Comparison of ENCODE assay signal across 14 mouse cellular contexts in genomic region chr9:42462585-42463219, GRCm38 (mm10). TPM values are rescaled to one million over a fixed set of nuclear protein-coding genes. Genes with fewer than 3 reads are reported as not detected.
DNase-seq lines count a peak whose midpoint lies in the region; ATAC-seq and TF ChIP-seq lines count a peak whose summit lies in the region.
"Had no signal": no experiment of that assay in that cellular context is flagged by ENCODE, and none has a peak within 500 bp of the region (broad histone marks: within the 10 kb centered on the region; RNA-seq: fewer than 3 reads in every experiment).

No protein-coding gene starts in this region.

- no peak overlapping the region for H3K4me3 ChIP-seq in forebrain, embryonic 12.5 days (replicated peaks)
- H3K4me3 ChIP-seq in forebrain, embryonic 16.5 days (replicated peaks; ENCODE audit: low read length) = no peak overlapping the region
- no peak overlapping the region for H3K4me3 ChIP-seq in kidney, embryonic 15.5 days (replicated peaks)
- no peak overlapping the region for H3K4me3 ChIP-seq in ES-Bruce4 (ENCODE audit: low read depth, low read length)
- peak overlapping the region; percentile 42 for H3K4me3 ChIP-seq in liver, embryonic 12.5 days
- H3K4me3 ChIP-seq: embryonic facial prominence, embryonic 12.5 days; limb, embryonic 13.5 days had no signal

- peaks cover 12% of the 10 kb centered on the region for H3K4me1 ChIP-seq in forebrain, embryonic 12.5 days
- peaks cover 15% of the 10 kb centered on the region for H3K4me1 ChIP-seq in forebrain, embryonic 16.5 days (replicated peaks; ENCODE audit: control insufficient read depth, insufficient read depth, low read length)
- peaks cover 57% of the 10 kb centered on the region for H3K4me1 ChIP-seq in kidney, embryonic 15.5 days
- peaks cover 11% of the 10 kb centered on the region for H3K4me1 ChIP-seq in ES-Bruce4 (ENCODE audit: control insufficient read depth, insufficient read depth, low read length)
- peaks cover 86% of the 10 kb centered on the region for H3K4me1 ChIP-seq in liver, embryonic 12.5 days

- H3K27ac ChIP-seq in forebrain, embryonic 12.5 days = 0 out of 2 replicates have a peak overlapping the region, but pooled peaks have one; percentile 42
- no peak overlapping the region for H3K27ac ChIP-seq in forebrain, embryonic 16.5 days (ENCODE audit: low read length)
- H3K27ac ChIP-seq in kidney, embryonic 15.5 days = peak overlapping the region; percentile 78
- H3K27ac ChIP-seq in ES-Bruce4 (ENCODE audit: insufficient read depth, low read length) = peak overlapping the region; percentile 84
- peak overlapping the region; percentile 93 for H3K27ac ChIP-seq in liver, embryonic 12.5 days
- H3K27ac ChIP-seq: embryonic facial prominence, embryonic 12.5 days had no signal

- no peaks in the 10 kb centered on the region for H3K36me3 ChIP-seq in forebrain, embryonic 12.5 days (replicated peaks)
- H3K36me3 ChIP-seq in forebrain, embryonic 16.5 days (ENCODE audit: control insufficient read depth, insufficient read depth) = no peaks in the 10 kb centered on the region
- no peaks in the 10 kb centered on the region for H3K36me3 ChIP-seq in kidney, embryonic 15.5 days
- H3K36me3 ChIP-seq in ES-Bruce4 (ENCODE audit: control insufficient read depth, insufficient read depth, low read length, poor library complexity, severe bottlenecking) = no peaks in the 10 kb centered on the region
- H3K36me3 ChIP-seq in liver, embryonic 12.5 days = peaks cover 18% of the 10 kb centered on the region
- H3K36me3 ChIP-seq: embryonic facial prominence, embryonic 12.5 days had no signal

- no peak for TF ChIP-seq EP300 in ES-Bruce4 (IDR thresholded peaks at IDR 0.05; ENCODE audit: insufficient read depth, low read depth, low read length)

- no peak for TF ChIP-seq CTCF in ES-Bruce4 (IDR thresholded peaks at IDR 0.05; ENCODE audit: low read depth, low read length)

- no peak for DNase-seq in kidney, postnatal 10 days
- DNase-seq in embryo, embryonic 10 days (ENCODE audit: low spot score) = no peak
- no peak for DNase-seq in layer of hippocampus, adult 8-10 months (ENCODE audit: low spot score in 2 of 2)
- DNase-seq: adrenal gland, adult 8-10 months; cerebellum, adult 18-20 months; heart, postnatal 14 days; thymus, postnatal 4 days had no signal

- WGBS in forebrain, embryonic 12.5 days = 90% methylated on average over 7 of the region's 7 CpGs
- 87% methylated on average over 7 of the region's 7 CpGs for WGBS in forebrain, embryonic 16.5 days
- WGBS in kidney, embryonic 15.5 days = 86% methylated on average over 7 of the region's 7 CpGs
- WGBS in liver, embryonic 12.5 days (ENCODE audit: insufficient replicate concordance) = 39% methylated on average over 7 of the region's 7 CpGs

- no peaks in the 10 kb centered on the region for H3K27me3 ChIP-seq in forebrain, embryonic 12.5 days
- no peaks in the 10 kb centered on the region for H3K27me3 ChIP-seq in forebrain, embryonic 16.5 days (replicated peaks; ENCODE audit: control insufficient read depth, insufficient read depth, low read length)
- H3K27me3 ChIP-seq in kidney, embryonic 15.5 days = no peaks in the 10 kb centered on the region
- no peaks in the 10 kb centered on the region for H3K27me3 ChIP-seq in ES-Bruce4 (ENCODE audit: control insufficient read depth, insufficient read depth, low read length, poor library complexity, severe bottlenecking)
- no peaks in the 10 kb centered on the region for H3K27me3 ChIP-seq in liver, embryonic 12.5 days (replicated peaks)
- H3K27me3 ChIP-seq: embryonic facial prominence, embryonic 12.5 days; limb, embryonic 13.5 days had no signal

- no peaks in the 10 kb centered on the region for H3K9me3 ChIP-seq in forebrain, embryonic 12.5 days
- no peaks in the 10 kb centered on the region for H3K9me3 ChIP-seq in forebrain, embryonic 16.5 days (ENCODE audit: control insufficient read depth, low read length)
- H3K9me3 ChIP-seq in kidney, embryonic 15.5 days (replicated peaks) = no peaks in the 10 kb centered on the region
- H3K9me3 ChIP-seq in ES-Bruce4 (replicated peaks; ENCODE audit: control insufficient read depth, insufficient read depth, low read length, poor library complexity, severe bottlenecking) = no peaks in the 10 kb centered on the region
- H3K9me3 ChIP-seq in liver, embryonic 12.5 days (replicated peaks) = no peaks in the 10 kb centered on the region
- H3K9me3 ChIP-seq: embryonic facial prominence, embryonic 12.5 days; limb, embryonic 13.5 days had no signal

- ATAC-seq in forebrain, embryonic 12.5 days (ENCODE audit: low FRiP score) = no peak
- no peak for ATAC-seq in forebrain, embryonic 16.5 days
- no peak for ATAC-seq in kidney, embryonic 15.5 days (replicated peaks; ENCODE audit: low FRiP score)
- ATAC-seq in liver, embryonic 12.5 days = peak; percentile 44

- no peak for TF ChIP-seq POLR2A in ES-Bruce4 (IDR thresholded peaks at IDR 0.05; ENCODE audit: insufficient read depth, low read length)

- H3K4me2 ChIP-seq in forebrain, embryonic 12.5 days = no peak overlapping the region
- no peak overlapping the region for H3K4me2 ChIP-seq in forebrain, embryonic 16.5 days (ENCODE audit: low read length)
- H3K4me2 ChIP-seq in kidney, embryonic 15.5 days = no peak overlapping the region
- peak overlapping the region; percentile 61 for H3K4me2 ChIP-seq in liver, embryonic 12.5 days
- H3K4me2 ChIP-seq: embryonic facial prominence, embryonic 12.5 days; limb, embryonic 13.5 days had no signal

- no peak overlapping the region for H3K9ac ChIP-seq in forebrain, embryonic 12.5 days
- H3K9ac ChIP-seq in forebrain, embryonic 16.5 days (replicated peaks; ENCODE audit: low read depth, low read length) = no peak overlapping the region
- H3K9ac ChIP-seq in kidney, embryonic 15.5 days = no peak overlapping the region
- peak overlapping the region; percentile 32; the same call in 1 of the 2 replicates for H3K9ac ChIP-seq in ES-Bruce4 (ENCODE audit: low read depth, poor library complexity, severe bottlenecking)
- H3K9ac ChIP-seq in liver, embryonic 12.5 days = peak overlapping the region; percentile 67
- H3K9ac ChIP-seq: embryonic facial prominence, embryonic 12.5 days; limb, embryonic 13.5 days had no signal

RNA-seq across cellular contexts. Expression of gene Tbcel, which starts 44.9 kb away (rescaled TPM):
- 4.9 and 6.1 TPM in 2 replicates for polyA plus RNA-seq in forebrain, embryonic 12.5 days (2016; fragmentation: Nextera tagmentation; extraction: Ambion mirVana)
- polyA plus RNA-seq in forebrain, embryonic 16.5 days (2015; fragmentation: Nextera tagmentation; extraction: Ambion mirVana) = 5.0 and 5.5 TPM in 2 replicates
- 5.1 and 5.2 TPM in 2 replicates for polyA plus RNA-seq in kidney, embryonic 15.5 days (2015; fragmentation: Nextera tagmentation; extraction: Ambion mirVana)
- 26.3 and 27.1 TPM in 2 replicates for polyA plus RNA-seq in ES-Bruce4 (2011; ENCODE audit: insufficient read depth, insufficient read length, low read depth, missing spikeins)
- 10.0 and 10.7 TPM in 2 replicates for polyA plus RNA-seq in liver, embryonic 12.5 days (2016; fragmentation: Nextera tagmentation; extraction: Ambion mirVana)
- total RNA-seq in layer of hippocampus, adult 8-10 months (2022) = 10 to 100 TPM; 49.7 to 60.5 (median 54.2) TPM

Comparison
In these comparisons a context has a peak if more than half of its experiments do, and no peak if none do; other contexts are left out.
1. H3K9ac ChIP-seq: peak in ES-Bruce4 (single experiment) and liver, embryonic 12.5 days (single experiment); none in forebrain, embryonic 12.5 days (single experiment), forebrain, embryonic 16.5 days (single experiment) and kidney, embryonic 15.5 days (single experiment).